Mouse (Mus musculus) adipocyte (in vitro differentiated cells): ENCODE measurements at regions not wholly inside any gene's neighbourhood (a gene's known extent, or its start where the extent isn't known, plus 50 kb on each side); places are given as distances from the start of the nearest gene placed in this dataset.

Experiments
- DNase-seq: peaks from one replicate; pipeline ENCODE4 v3.0.0-alpha.2; 2016; ENCODE audit warnings: low spot score

GRCm38 (mm10) chr17:52195804-52196203, 362.7 kb upstream of the Satb1 start:
- no peak for DNase-seq

- no peak for DNase-seq
Measured at GRCm38 (mm10) chr17:52191064-52191682, 358.1 kb upstream of the Satb1 start.

DNA sequence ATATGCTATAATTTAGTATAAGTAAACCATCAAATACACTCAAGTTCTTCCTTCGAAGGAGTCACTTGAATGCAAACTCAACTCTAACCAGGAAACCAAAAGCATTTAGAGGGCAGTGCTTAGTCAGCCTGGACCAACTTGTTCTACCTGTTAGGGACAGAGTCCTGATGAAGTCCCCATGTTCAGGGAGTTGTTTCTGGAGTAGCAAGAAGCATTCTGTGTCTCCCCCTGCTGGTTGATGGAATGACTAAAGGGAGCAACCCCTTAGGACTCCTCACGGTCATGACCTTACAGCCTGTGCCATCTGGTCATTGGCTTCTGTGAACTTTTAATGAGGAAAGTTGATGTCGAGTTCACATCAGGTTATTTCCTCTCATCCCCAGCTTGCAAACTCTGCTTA, 349.6 kb upstream of the Satb1 start:
- no peak for DNase-seq

DNA sequence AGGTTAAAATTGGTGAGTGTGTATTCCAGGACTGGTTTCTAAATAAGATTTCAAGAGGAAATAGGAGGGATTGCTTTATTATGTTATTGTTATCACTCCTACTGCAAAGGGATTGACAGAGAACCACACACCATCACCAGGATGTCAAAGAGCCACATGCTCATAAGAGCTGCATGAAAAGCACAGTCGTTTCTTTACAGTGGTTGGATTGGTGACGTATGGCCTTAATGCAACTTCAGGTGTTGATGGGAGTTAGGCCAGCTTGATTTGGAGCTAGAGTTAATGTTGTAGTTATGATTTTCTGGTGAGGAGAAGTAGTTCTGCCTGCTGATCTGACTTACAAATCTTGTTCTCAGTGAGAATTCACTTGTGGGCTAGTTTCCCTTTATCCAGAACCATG, 344.9 kb upstream of the Satb1 start:
- no peak for DNase-seq

DNA sequence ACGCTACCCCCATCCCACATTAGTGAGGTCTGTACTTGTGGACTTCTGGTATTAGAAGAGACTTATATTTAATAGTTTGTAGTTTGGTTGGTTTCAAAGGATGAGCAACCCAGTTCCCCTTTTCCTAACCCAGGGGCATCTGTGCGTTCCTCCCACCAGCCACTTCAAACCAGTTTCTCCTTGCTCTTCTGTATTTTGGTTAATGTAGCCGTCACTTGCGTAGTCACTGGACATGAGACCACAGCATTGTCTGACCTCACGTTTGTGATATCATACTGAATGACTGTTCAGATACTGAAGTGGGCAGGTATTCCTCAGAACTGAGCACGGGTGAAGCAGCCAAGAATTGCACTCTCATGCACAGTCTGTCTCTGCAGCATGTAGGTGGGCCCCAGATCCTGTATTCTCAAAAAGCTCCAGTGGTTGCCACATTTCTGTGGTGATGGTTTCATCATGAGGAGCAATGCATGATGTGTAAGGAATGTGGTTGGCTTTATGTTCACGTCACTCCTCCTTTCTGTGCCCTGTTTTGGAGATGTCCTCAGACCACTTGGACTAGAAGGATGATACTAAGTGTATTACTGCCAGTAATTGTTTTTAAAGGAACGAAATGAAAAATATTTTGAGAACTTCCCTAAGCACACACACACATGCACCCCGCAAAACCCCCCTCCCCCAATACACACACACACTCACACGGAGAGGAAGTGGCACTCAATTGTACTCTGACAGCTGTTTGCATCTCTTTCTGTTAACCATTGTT, 335.2 kb upstream of the Satb1 start:
- DNase-seq, result no peak

GRCm38 (mm10) chr17:52167658-52168057, 334.6 kb upstream of the Satb1 start:
- no peak for DNase-seq

- DNase-seq, result no peak
Measured at GRCm38 (mm10) chr17:52165891-52166485, 332.9 kb upstream of the Satb1 start.

DNA sequence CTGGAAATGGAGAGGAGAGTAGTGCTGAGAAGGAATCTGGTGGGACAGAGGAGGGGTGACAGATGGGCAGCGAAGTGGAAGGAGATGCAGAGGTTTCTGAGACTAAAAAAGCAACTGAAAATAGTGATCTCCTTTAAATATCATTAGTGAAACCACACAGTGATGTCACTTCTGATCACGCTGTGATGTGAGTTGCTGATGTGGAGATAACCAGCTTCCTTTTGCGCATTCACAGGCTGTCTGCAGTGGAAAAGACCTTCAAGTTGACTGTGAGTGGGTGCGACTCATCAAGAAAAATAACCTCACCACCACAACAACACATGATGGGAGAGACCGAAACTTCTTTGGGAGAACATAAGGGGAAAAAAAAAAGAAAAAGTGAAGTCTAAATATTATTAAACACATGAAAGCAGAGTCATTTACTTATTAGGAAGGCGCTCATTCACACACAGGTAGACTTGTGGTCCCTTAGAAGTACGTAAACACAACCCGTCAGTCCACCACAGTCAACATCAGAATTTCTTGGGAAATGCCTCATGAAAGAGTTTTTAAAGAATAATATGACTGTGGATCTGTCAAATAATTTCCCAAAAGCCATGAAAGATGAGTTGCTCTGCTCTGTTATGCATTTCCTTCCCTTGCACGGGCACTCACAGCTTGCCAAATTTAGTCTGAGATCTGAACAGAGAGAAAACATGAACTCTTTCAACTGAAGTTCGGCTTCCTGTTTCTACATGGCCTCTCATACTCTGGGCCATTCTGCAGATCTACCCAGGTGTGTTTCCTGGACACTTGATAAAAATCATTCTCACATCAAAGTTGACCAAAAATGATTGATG, 329.7 kb upstream of the Satb1 start:
- DNase-seq, result no peak

DNA sequence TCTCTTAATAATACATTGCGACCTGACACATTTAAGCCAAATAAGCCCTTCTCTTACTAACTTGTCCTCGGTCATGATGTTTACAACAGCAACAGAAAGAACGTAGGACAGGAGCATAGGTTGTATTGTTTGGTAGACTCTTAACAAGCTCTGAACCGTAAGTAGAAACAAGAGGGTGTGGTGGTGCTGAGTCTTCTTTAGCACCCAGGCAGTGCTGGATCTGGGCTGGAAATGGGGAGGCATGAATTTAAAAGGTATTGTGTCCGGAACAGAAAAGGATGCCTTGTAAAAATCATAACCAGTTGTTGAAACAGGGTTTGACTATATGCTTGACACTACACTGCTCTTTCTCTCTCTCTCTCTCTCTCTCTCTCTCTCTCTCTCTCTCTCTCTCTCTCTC, 317.4 kb upstream of the Satb1 start:
- no peak for DNase-seq

DNA sequence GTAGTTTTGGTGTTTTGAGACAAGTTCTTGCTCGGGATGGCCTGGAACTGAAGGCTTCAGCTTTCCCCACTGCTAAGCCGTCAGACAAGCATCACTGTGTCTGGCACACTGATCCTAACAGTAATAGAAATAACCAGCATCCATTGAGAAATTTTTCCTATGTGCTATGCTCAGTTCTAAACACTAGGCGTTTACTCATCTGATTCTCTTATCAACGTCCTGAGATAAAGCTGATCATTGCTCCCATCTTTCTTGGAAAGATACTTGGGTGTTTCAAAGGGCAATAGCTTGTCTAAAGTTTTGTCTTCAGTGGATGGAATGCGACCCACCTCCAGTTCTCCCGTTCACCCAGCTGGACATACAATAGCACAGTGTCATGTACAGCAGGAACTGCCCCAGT, 316.7 kb upstream of the Satb1 start:
- no peak for DNase-seq

DNA sequence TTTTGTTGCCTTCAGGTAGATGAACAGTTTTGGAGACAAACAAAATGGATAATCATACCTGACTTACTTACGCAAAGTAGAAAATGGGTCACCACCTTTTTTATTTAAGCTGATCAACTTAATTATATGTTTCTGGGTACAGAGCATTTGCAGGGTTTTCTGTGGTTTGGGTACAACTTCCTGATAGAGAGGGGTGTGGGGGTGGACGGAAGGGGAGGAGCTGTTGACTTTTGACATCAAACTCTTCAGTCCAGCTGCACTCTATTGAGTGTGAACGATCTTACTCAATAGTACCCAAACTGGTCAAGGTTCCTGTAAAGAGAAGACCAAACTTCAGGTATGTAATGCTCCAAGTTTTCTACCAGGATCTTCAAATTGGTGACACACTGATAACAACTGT, 316.0 kb upstream of the Satb1 start:
- DNase-seq, result no peak

DNA sequence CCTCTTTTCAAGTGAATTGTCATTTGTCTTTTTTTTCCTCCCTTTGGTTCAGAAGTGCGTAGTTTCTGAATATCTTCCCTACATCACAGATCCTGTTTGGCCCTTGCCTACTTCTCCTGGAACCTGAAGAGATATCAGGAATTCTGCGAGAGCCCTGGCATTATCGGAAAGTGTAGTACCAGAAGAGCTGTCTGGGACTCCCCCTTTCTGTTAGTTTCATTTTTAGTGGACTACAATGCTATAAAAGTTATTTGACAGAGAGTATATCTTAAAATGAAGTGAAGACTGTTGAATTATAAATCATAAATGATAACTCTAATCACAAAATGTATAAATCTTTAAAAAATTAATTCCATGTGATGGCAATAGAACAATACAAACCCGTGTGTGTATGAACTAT, 270.8 kb upstream of the Satb1 start:
- DNase-seq, result no peak

DNA sequence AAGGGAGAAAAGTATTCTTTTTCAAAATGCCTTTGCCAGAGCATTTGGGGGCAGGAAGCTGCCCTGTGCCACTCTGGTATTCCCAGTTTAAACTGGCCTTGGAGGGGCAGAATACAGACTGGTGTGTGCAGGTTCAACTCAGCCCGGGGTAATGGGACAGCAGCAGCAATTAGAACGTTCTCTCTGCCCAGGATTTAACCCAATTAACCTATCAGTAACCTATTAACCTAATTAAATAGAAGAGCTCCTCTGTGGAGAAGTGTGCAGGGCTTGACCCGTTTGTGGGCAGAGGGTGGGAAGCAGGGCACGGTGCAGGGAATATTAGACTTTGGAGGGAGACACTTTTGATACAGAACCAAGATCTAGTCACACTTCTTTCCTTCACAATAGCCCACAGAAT, 252.7 kb upstream of the Satb1 start:
- DNase-seq, result no peak

DNA sequence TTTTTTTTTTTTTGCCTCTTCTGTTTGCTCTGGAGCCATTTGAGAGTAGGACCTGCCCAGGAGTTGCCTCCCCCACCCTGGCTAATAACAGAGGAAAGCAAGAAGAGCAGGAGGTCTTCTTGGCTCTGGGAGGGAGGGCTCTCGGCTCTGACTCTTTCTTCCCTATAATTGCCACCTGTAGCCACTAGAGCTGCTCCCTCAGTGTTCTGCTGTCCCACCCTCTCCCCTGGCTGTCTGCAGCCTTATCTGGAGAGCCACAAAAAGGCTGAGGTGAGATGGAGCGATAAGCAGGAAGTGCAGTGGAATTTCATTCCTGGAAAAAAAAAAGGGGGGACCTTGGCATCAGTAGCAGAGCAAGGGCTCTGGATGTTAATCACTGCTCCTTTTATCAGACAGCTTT, 251.4 kb upstream of the Satb1 start:
- DNase-seq, result no peak

DNA sequence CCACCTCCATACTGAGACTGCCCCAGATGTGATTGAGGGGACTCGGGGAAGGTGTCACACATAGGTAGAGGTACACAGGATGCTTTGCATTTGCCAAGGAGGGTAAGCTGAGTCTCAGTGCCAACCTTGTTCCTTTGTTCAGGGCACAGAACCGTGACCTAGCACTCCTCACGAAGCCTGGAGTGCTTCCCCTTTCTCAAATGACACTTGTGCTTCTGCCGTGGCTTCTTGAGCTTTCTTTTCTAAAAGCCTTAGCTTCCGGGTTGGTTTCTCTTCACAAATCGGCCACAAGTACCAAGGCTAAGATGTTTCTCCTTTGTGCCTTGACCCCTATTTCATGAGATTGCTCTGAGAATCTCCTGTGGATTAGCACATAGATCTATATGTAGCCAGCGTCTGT, 246.2 kb upstream of the Satb1 start:
- DNase-seq, result no peak

GRCm38 (mm10) chr17:52078496-52078895, 245.4 kb upstream of the Satb1 start:
- no peak for DNase-seq

DNA sequence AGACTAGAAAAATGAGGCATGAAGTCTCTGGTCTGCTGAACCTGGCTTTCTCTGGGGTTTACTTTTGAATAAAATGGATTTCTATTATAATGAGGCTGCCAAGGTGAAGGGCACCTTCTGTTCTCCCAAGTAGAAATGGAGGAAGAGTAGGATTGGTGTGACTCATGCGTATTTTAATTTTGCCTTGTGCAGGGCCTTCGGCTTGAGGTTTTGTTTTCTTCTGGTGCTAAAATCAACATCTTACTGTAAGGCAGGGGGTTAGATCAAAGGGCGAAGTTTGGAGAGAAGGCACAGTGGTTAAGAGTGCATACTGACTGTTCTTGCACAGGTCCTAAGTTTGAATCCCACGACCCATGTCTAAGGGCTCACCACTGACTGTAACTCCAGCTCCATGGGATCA, 244.9 kb upstream of the Satb1 start:
- DNase-seq, result no peak

- DNase-seq, result no peak
Measured at GRCm38 (mm10) chr17:52076746-52077145, 243.7 kb upstream of the Satb1 start.

DNA sequence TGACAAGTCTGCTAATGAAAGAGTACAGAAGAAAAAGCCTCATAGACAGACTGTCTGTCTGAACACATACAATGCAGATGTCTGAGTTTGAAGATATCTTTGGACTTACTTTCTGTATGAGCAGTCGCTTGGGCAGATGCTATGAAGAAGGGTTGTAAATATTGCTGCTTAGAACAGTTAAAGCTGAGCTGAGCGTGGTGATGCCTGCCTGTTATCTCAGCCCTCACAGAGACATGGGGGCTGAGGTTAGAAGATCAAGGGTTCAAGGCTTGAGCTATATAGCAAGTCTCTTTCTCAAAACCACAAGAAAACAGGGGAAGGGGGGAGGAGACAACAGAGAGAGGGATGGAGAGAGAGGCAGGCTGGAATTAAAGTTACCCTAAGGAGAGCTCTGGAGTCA, 234.6 kb upstream of the Satb1 start:
- no peak for DNase-seq

GRCm38 (mm10) chr17:52064618-52065017, 231.5 kb upstream of the Satb1 start:
- DNase-seq, result no peak

- no peak for DNase-seq
Measured at GRCm38 (mm10) chr17:52063121-52063520, 230.0 kb upstream of the Satb1 start.

DNA sequence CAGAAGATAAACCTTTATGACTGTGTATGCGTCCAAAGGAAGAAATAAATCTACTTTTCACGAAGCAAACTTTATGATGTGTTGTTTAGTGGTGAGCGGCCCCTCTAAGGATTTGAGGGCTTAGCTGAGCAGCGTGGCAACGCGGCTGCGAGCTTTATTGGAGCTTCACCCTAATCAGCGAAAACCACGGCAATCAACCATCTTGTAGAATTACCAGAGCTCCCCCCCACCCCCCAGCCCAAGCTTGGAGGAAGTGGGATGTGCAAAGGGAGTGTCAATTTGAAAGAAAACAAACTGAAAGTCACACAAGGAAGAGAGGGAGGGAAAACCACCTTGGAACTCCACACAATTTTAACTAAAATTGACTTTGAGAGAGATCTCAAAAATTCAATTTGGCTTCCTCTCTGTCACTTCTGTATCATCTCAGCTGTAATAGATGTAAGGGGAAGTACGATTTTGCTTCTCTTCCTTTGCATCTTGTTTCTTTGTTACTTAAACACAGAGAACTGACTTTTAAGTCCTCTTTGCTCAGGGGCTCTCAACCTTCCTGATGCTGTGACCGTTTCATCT, 229.1 kb upstream of the Satb1 start:
- DNase-seq, result no peak
